Mouse (Mus musculus) CH12.LX (cell line): ENCODE measurements around the gene Thtpa. TPM values are rescaled to one million over a fixed set of nuclear protein-coding genes. Genes with fewer than 3 reads are reported as not detected.

Experiments
- DNase-seq: peaks from one replicate; pipeline ENCODE4 v3.0.0-alpha.2; 2013; ENCODE audit errors: extremely low read depth
- H3K27ac ChIP-seq: 2 replicates; pipeline ENCODE4 v1.5.1; 2012; ENCODE audit warnings: low read depth, mild to moderate bottlenecking, control low read depth, moderate library complexity; ENCODE audit not compliant: insufficient read depth
- H3K27me3 ChIP-seq: replicated peaks from 2 replicates; pipeline ENCODE3; 2012; ENCODE audit warnings: inconsistent platforms
- H3K36me3 ChIP-seq, 2 experiments: replicated peaks in 1 of 2; 2 replicates each; pipeline versions ENCODE3 to v1.6.1; 2012; ENCODE audit warnings: inconsistent platforms in 1 of 2, low read length in 1 of 2, mild to moderate bottlenecking in 1 of 2, mixed read lengths in 1 of 2, moderate library complexity in 1 of 2; ENCODE audit not compliant: control insufficient read depth in 1 of 2, insufficient read depth in 1 of 2
- H3K4me1 ChIP-seq, 2 experiments: 2 replicates each; pipeline ENCODE4 v1.6.1; 2012; ENCODE audit warnings: inconsistent platforms in 1 of 2, moderate library complexity in 1 of 2; ENCODE audit not compliant: insufficient read depth in 2 of 2, control insufficient read depth in 1 of 2
- H3K4me2 ChIP-seq: 2 replicates; pipeline ENCODE4 v1.6.1; 2012; ENCODE audit warnings: low read depth, mild to moderate bottlenecking, control low read depth; ENCODE audit not compliant: poor library complexity, insufficient read depth, severe bottlenecking
- H3K4me3 ChIP-seq, 3 experiments: fragments of 150-350 bp in 1 of 3; sonication (generic) in 1 of 3; replicated peaks in 1 of 3; 2 replicates each; pipeline versions ENCODE3 to v1.5.1; 2011 to 2012; ENCODE audit warnings: low read depth in 2 of 3, low read length in 2 of 3, mild to moderate bottlenecking in 2 of 3, moderate library complexity in 2 of 3, control low read depth in 1 of 3, improper control_type of control experiment in 1 of 3, inconsistent platforms in 1 of 3, mixed read lengths in 1 of 3; ENCODE audit not compliant: poor library complexity in 1 of 3
- H3K79me2 ChIP-seq: replicated peaks from 2 replicates; pipeline ENCODE4 v1.6.1; 2012; ENCODE audit warnings: mild to moderate bottlenecking, moderate library complexity; ENCODE audit not compliant: control insufficient read depth, poor library complexity, insufficient read depth, severe bottlenecking; ENCODE audit errors: extremely low read depth
- H3K9ac ChIP-seq: 2 replicates; pipeline ENCODE4 v1.6.1; 2012; ENCODE audit warnings: low read depth, mild to moderate bottlenecking, control low read depth, moderate library complexity; ENCODE audit not compliant: insufficient read depth
- H3K9me3 ChIP-seq: replicated peaks from 2 replicates; pipeline ENCODE3; 2012; ENCODE audit warnings: low read length, inconsistent platforms, mixed read lengths
- BHLHE40 ChIP-seq: IDR thresholded peaks from 2 replicates; pipeline ENCODE4 v1.6.1; 2011; ENCODE audit warnings: mild to moderate bottlenecking, low read depth, low read length, improper control_type of control experiment
- CTCF ChIP-seq, 2 experiments: IDR thresholded peaks in 1 of 2; conservative IDR thresholded peaks in 1 of 2; 2 replicates each; pipeline ENCODE4 v1.5.1; 2011 to 2012; ENCODE audit warnings: low read depth in 2 of 2, low read length in 2 of 2, improper control_type of control experiment in 1 of 2, inconsistent platforms in 1 of 2, mild to moderate bottlenecking in 1 of 2, moderate library complexity in 1 of 2
- E2F4 ChIP-seq: IDR thresholded peaks from 2 replicates; pipeline ENCODE4 v1.6.1; 2011; ENCODE audit warnings: low read depth, low read length, improper control_type of control experiment; ENCODE audit not compliant: insufficient replicate concordance
- ELF1 ChIP-seq: IDR thresholded peaks from 2 replicates; pipeline ENCODE4 v1.6.1; 2014; ENCODE audit warnings: low read depth, mild to moderate bottlenecking, inconsistent platforms, low read length, improper control_type of control experiment
- GABPA ChIP-seq: IDR thresholded peaks from 2 replicates; pipeline ENCODE4 v1.6.1; 2012; ENCODE audit warnings: low read depth, low read length, improper control_type of control experiment, inconsistent platforms; ENCODE audit not compliant: insufficient replicate concordance
- IRF4 ChIP-seq: IDR thresholded peaks from 2 replicates; pipeline ENCODE4 v1.6.1; 2014; ENCODE audit warnings: low read depth, mild to moderate bottlenecking, inconsistent platforms, low read length, improper control_type of control experiment
- KAT2A ChIP-seq: IDR thresholded peaks from 2 replicates; pipeline ENCODE4 v1.6.1; 2012; ENCODE audit warnings: low read length, improper control_type of control experiment, inconsistent platforms; ENCODE audit not compliant: insufficient replicate concordance
- MAFK ChIP-seq: IDR thresholded peaks from 2 replicates; pipeline ENCODE4 v1.6.1; 2011; ENCODE audit warnings: low read length, improper control_type of control experiment; ENCODE audit not compliant: insufficient replicate concordance
- MAZ ChIP-seq: IDR thresholded peaks from 2 replicates; pipeline ENCODE4 v1.6.1; 2012; ENCODE audit warnings: low read depth, mild to moderate bottlenecking, inconsistent platforms, low read length, improper control_type of control experiment, moderate library complexity
- MYC ChIP-seq: IDR thresholded peaks from 2 replicates; pipeline ENCODE4 v1.6.1; 2011; ENCODE audit warnings: low read depth, mild to moderate bottlenecking, improper control_type of control experiment, low read length
- POLR2AphosphoS2 ChIP-seq: IDR thresholded peaks from 2 replicates; pipeline ENCODE4 v1.6.1; 2011; ENCODE audit warnings: low read depth, low read length, improper control_type of control experiment
- RAD21 ChIP-seq: IDR thresholded peaks from 2 replicates; pipeline ENCODE4 v1.6.1; 2011; ENCODE audit warnings: low read depth, mild to moderate bottlenecking, low read length, improper control_type of control experiment, moderate library complexity
- SIN3A ChIP-seq: IDR thresholded peaks from 2 replicates; pipeline ENCODE4 v1.6.1; 2012; ENCODE audit warnings: low read length, improper control_type of control experiment, inconsistent platforms
- SMC3 ChIP-seq: IDR thresholded peaks from 2 replicates; pipeline ENCODE4 v1.6.1; 2011; ENCODE audit warnings: low read depth, low read length, improper control_type of control experiment
- TBP ChIP-seq: conservative IDR thresholded peaks from 2 replicates; pipeline ENCODE4 v1.6.1; 2011; ENCODE audit warnings: low read depth, low read length, improper control_type of control experiment
- TCF12 ChIP-seq: IDR thresholded peaks from 2 replicates; pipeline ENCODE4 v1.6.1; 2014; ENCODE audit warnings: low read depth, mild to moderate bottlenecking, inconsistent platforms, low read length, improper control_type of control experiment
- USF1 ChIP-seq: IDR thresholded peaks from 2 replicates; pipeline ENCODE4 v1.6.1; 2014; ENCODE audit warnings: low read depth, mild to moderate bottlenecking, inconsistent platforms, low read length, improper control_type of control experiment
- USF2 ChIP-seq: conservative IDR thresholded peaks from 2 replicates; pipeline ENCODE4 v1.6.1; 2011; ENCODE audit warnings: low read depth, low read length, improper control_type of control experiment
- ZC3H11A ChIP-seq: IDR thresholded peaks from 2 replicates; pipeline ENCODE4 v1.6.1; 2012; ENCODE audit warnings: low read depth, mild to moderate bottlenecking, inconsistent platforms, low read length, improper control_type of control experiment
- ZKSCAN1 ChIP-seq: IDR thresholded peaks from 2 replicates; pipeline ENCODE4 v1.6.1; 2012; ENCODE audit warnings: low read depth, inconsistent platforms, low read length, improper control_type of control experiment, borderline replicate concordance
- ZNF384 ChIP-seq: IDR thresholded peaks from 2 replicates; pipeline ENCODE4 v1.6.1; 2012; ENCODE audit warnings: low read depth, low read length, improper control_type of control experiment, inconsistent platforms
- dilution Hi-C: fragments of 300-500 bp; cut with MboI; formaldehyde crosslinking; loops from 2 replicates; pipeline ENCODE4 v1.14.3; 2020; ENCODE audit warnings: low sequenced_read_pairs; ENCODE audit not compliant: extremely low pct_unique_long_range_greater_than_20kb, extremely low pct_ligation_motif_present
- in situ Hi-C: fragments of 300-500 bp; cut with MboI; formaldehyde crosslinking; loops from 3 replicates; pipeline ENCODE4 v1.14.3; 2019; ENCODE audit warnings: low sequenced_read_pairs, low pct_ligation_motif_present, low pct_unique_long_range_greater_than_20kb, mixed read lengths
- polyA plus RNA-seq: library from polyadenylated mRNA; unstranded; fragments of >175 nt; gene quantifications from 2 replicates; pipeline ENCODE4 v1.2.1, GENCODE M21; 2012; ENCODE audit warnings: low read depth; ENCODE audit not compliant: insufficient read length
- total RNA-seq, 2 experiments: library from RNA; depleted of rRNA; stranded (reverse); fragments of 300-350 nt in 1 of 2; fragments of >200 nt in 1 of 2; gene quantifications; 2 replicates each; pipeline ENCODE4 v1.2.3; 2012 to 2014

The Thtpa gene
- total and polyA plus RNA-seq, 3 experiments: 4.0 to 9.4 (median 6.7) TPM

GRCm38 (mm10) chr14:55096573-55097087 lies 2.0 kb downstream of the Thtpa start (continued):
- TF ChIP-seq GABPA (no peak), IRF4 (peak; percentile 77), ZC3H11A (no peak), USF2 (no peak), TCF12 (0 out of 2 replicates have a peak, but pooled peaks have one; percentile 19), E2F4 (no peak), USF1 (no peak), POLR2AphosphoS2 (no peak), MAFK (no peak), ELF1 (no peak), TBP (no peak), CTCF (conservative IDR thresholded peaks at IDR 0.05 in 1 of 2, IDR thresholded peaks at IDR 0.05 in 1 of 2; ENCODE audit: low read depth in 2 of 2, low read length in 2 of 2) (no peak)

GRCm38 (mm10) chr14:55097646-55098045 lies 3.1 kb downstream of the Thtpa start:
- H3K27ac ChIP-seq: no peak overlapping the region
- no peak overlapping the region for H3K9ac ChIP-seq
- no peak for DNase-seq
- dilution Hi-C loops (no loop called here), in situ Hi-C loops (no loop called here)
- H3K27me3 ChIP-seq: peaks cover 2% of the 10 kb centered on the region
- H3K4me2 ChIP-seq: no peak overlapping the region
- no peaks in the 10 kb centered on the region for H3K79me2 ChIP-seq
- H3K4me3 ChIP-seq: no peak overlapping the region
- TF ChIP-seq KAT2A (no peak), ELF1 (no peak), ZNF384 (no peak), MYC (no peak), TCF12 (no peak), SIN3A (no peak), USF1 (no peak), GABPA (no peak), IRF4 (no peak), POLR2AphosphoS2 (no peak), MAZ (no peak)
- peaks cover 0 to 40% of the 10 kb centered on the region in 2 experiments; a peak in 3 of 4 replicates for H3K4me1 ChIP-seq
- no peaks in the 10 kb centered on the region for H3K9me3 ChIP-seq
- H3K36me3 ChIP-seq: peaks cover 23 to 62% of the 10 kb centered on the region in 2 experiments

- DNase-seq: peak; percentile 43
- H3K79me2 ChIP-seq: no peaks in the 10 kb centered on the region
- H3K27me3 ChIP-seq: peaks cover 2% of the 10 kb centered on the region
- in situ Hi-C loops (no loop called here), dilution Hi-C loops (no loop called here)
- H3K4me3 ChIP-seq: no peak overlapping the region
- H3K9me3 ChIP-seq: no peaks in the 10 kb centered on the region
- TF ChIP-seq CTCF (conservative IDR thresholded peaks at IDR 0.05 in 1 of 2, IDR thresholded peaks at IDR 0.05 in 1 of 2; ENCODE audit: low read depth in 2 of 2, low read length in 2 of 2) (peak; percentile 26 to 77; a peak in 3 of 4 replicates), SMC3 (peak; percentile 64), ZKSCAN1 (no peak), BHLHE40 (no peak), RAD21 (peak; percentile 74)
- H3K36me3 ChIP-seq: peaks cover 27 to 67% of the 10 kb centered on the region in 2 experiments
- H3K4me1 ChIP-seq: peaks cover 0 to 40% of the 10 kb centered on the region in 2 experiments; a peak in 3 of 4 replicates
- no peak overlapping the region for H3K9ac ChIP-seq
- no peak overlapping the region for H3K4me2 ChIP-seq
- H3K27ac ChIP-seq: no peak overlapping the region
Observed at GRCm38 (mm10) chr14:55098067-55098466, 3.5 kb downstream of the Thtpa start.
